Mouse (Mus musculus): Measurements from ENCODE around the gene Myh3. TPM values are rescaled to one million over a fixed set of nuclear protein-coding genes. Genes with fewer than 3 reads are reported as not detected.

The Myh3 gene
- polyA plus RNA-seq, 1 experiment from 2014 or later, result 0.45 TPM

DNA sequence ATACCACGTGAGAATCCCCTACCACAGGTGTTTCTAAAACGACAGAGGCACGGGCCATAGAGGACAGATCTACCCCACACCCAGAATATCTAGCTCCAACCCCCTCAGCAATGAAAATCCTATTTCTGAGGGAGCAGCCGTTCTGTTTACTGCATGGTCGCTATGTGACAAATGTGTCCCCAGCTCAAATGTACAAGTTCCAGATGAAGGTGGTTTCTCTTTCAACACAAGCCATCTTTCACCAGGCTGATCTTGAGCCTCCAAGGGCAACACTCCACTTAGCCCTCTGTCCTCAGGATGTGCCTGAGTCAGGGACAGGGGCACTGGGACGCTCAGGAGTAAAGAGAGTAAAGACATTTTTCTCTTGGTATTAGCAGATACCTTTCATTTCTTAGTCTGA, 62.9 kb downstream of the Myh3 start:
- no peak overlapping the region for H3K9ac ChIP-seq (ENCODE audit: low read depth, low read length)
- H3K27me3 ChIP-seq (ENCODE audit: control insufficient read depth, insufficient read depth, low read length), result no peaks in the 10 kb centered on the region
- ATAC-seq (ENCODE audit: low FRiP score, low TSS enrichment), result no peak
- H3K4me1 ChIP-seq (ENCODE audit: control insufficient read depth, insufficient read depth, low read length), result no peaks in the 10 kb centered on the region
- H3K4me2 ChIP-seq (replicated peaks; ENCODE audit: low read depth, low read length), result no peak overlapping the region
- 71% methylated on average over 6 of the region's 6 CpGs for WGBS
- H3K4me3 ChIP-seq (ENCODE audit: low read length), result no peak overlapping the region
- H3K9me3 ChIP-seq (ENCODE audit: control insufficient read depth, low read length), result no peaks in the 10 kb centered on the region
- H3K36me3 ChIP-seq (ENCODE audit: control insufficient read depth, insufficient read depth, low read length), result no peaks in the 10 kb centered on the region
- no peak overlapping the region for H3K27ac ChIP-seq (ENCODE audit: low read depth, low read length)

DNA sequence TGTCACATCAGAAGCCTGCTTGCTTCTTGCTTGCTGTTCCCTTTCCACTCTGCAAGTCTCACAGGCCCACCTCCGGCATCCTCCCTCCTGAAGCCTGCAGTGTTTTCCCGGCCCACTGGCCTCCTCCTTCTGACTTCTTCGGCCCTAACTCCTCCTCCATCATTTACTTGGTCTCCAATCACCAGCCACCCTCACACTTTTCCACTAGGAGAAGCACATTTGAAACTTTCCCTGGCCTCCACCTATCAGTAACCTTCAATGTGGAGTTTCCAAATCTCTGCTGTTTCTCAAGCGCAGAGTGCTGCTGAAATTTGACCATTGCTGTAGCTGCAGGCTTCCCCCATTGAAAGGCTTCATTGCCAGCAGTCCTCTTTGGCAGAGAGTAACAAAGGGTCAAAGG, 63.9 kb downstream of the Myh3 start:
- Histone ChIP-seq H3K9me3 (ENCODE audit: control insufficient read depth, low read length) (no peaks in the 10 kb centered on the region), H3K27ac (ENCODE audit: low read depth, low read length) (no peak overlapping the region), H3K36me3 (ENCODE audit: control insufficient read depth, insufficient read depth, low read length) (no peaks in the 10 kb centered on the region), H3K9ac (ENCODE audit: low read depth, low read length) (no peak overlapping the region), H3K4me2 (replicated peaks; ENCODE audit: low read depth, low read length) (no peak overlapping the region), H3K4me1 (ENCODE audit: control insufficient read depth, insufficient read depth, low read length) (no peaks in the 10 kb centered on the region), H3K4me3 (ENCODE audit: low read length) (no peak overlapping the region), H3K27me3 (ENCODE audit: control insufficient read depth, insufficient read depth, low read length) (no peaks in the 10 kb centered on the region)
- WGBS, result 63% methylated on average over 4 of the region's 4 CpGs
- ATAC-seq (ENCODE audit: low FRiP score, low TSS enrichment), result no peak

DNA sequence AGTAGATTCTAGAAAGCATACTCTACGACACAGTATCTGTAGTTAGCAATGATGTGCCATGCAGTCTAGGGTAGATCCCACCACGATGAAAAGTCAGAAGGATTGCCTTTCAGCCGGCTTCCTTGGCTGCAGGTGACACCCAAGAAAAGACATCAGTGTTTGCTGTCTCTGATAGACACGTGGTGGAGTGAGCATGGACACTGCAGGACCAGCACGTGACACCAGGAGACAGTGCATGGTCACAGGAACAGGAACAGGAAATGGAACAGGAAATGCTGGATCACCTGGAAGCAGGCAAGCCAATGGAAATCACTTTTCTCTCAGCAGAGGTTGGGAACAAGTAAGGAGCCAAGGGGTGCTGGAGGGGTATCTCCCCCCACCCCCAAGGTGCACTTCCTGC, 65.0 kb downstream of the Myh3 start:
- WGBS, result 77% methylated on average over 5 of the region's 5 CpGs
- H3K4me2 ChIP-seq (replicated peaks; ENCODE audit: low read depth, low read length), result no peak overlapping the region
- no peaks in the 10 kb centered on the region for H3K9me3 ChIP-seq (ENCODE audit: control insufficient read depth, low read length)
- no peak overlapping the region for H3K4me3 ChIP-seq (ENCODE audit: low read length)
- H3K9ac ChIP-seq (ENCODE audit: low read depth, low read length), result no peak overlapping the region
- no peaks in the 10 kb centered on the region for H3K27me3 ChIP-seq (ENCODE audit: control insufficient read depth, insufficient read depth, low read length)
- H3K4me1 ChIP-seq (ENCODE audit: control insufficient read depth, insufficient read depth, low read length), result no peaks in the 10 kb centered on the region
- ATAC-seq (ENCODE audit: low FRiP score, low TSS enrichment), result no peak
- no peaks in the 10 kb centered on the region for H3K36me3 ChIP-seq (ENCODE audit: control insufficient read depth, insufficient read depth, low read length)
- no peak overlapping the region for H3K27ac ChIP-seq (ENCODE audit: low read depth, low read length)

DNA sequence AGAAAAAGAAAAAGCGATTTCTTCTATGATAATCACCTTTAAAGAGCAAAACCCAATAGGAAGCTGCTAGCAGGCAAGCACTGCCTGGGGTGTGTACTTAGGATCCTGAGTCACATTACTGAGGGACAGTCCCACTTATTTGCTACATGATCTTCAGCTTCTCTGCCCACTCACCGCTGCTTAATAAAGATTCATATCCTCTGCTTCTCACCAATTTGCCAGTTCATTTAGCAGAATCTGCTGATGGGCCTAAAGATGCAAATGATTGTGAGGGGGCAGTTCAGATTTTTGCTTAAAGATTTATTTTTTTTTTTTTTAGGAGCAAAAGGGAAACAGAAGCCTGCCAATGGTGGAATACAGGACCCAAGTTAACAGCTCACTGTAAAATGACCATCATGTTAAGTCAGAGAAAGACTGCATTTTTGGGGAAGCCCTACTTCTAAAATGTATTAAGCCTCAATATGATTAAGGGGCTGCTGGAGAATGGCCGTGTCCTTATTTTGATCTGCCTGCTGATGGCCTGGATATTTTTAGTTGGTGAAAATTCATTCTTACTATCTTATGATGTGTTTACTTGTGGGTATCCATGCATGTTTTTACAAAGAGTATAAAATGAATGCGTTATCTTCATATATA, 65.9 kb downstream of the Myh3 start:
- Histone ChIP-seq H3K9ac (ENCODE audit: low read depth, low read length) (no peak overlapping the region), H3K4me1 (ENCODE audit: control insufficient read depth, insufficient read depth, low read length) (no peaks in the 10 kb centered on the region), H3K36me3 (ENCODE audit: control insufficient read depth, insufficient read depth, low read length) (no peaks in the 10 kb centered on the region), H3K27ac (ENCODE audit: low read depth, low read length) (no peak overlapping the region), H3K4me2 (replicated peaks; ENCODE audit: low read depth, low read length) (no peak overlapping the region), H3K4me3 (ENCODE audit: low read length) (no peak overlapping the region), H3K9me3 (ENCODE audit: control insufficient read depth, low read length) (no peaks in the 10 kb centered on the region), H3K27me3 (ENCODE audit: control insufficient read depth, insufficient read depth, low read length) (no peaks in the 10 kb centered on the region)
- no peak for ATAC-seq (ENCODE audit: low FRiP score, low TSS enrichment)
- WGBS, result 92% methylated on average over 4 of the region's 4 CpGs

DNA sequence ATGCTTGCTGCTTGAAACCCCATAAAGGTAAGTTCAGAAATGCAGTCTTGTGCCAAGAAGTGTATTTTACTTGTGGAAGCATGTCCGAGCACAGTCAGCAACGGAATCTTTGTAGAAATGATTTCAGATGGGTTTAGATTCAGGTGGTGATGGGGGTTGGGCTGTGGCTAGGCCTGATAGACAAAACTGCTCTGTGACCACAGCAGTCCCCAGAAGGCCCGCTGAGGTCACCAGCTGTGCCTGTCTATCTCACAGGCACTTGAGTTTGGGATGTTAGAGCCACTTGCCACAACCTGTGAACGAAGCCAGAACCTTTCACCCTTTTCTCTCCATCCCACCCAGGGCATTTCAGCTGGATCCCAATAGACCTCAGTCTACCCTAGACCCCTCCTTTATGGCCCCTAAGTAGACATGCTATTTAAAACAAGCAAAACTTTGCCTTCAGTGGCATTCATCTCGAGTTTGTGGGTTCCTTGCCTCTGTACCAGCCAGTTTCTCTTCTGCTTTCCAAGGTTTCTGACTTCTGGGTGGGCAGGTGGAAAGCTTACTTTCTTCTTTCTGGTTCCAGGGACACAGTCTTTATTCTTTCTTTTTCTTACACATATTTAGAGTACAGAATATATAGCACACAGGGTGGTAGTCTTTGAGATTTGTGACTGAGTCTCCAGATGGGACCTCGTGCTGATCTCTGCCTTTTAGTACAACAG, 66.6 kb downstream of the Myh3 start:
- Histone ChIP-seq H3K4me3 (ENCODE audit: low read length) (no peak overlapping the region), H3K4me2 (replicated peaks; ENCODE audit: low read depth, low read length) (no peak overlapping the region), H3K4me1 (ENCODE audit: control insufficient read depth, insufficient read depth, low read length) (no peaks in the 10 kb centered on the region), H3K9me3 (ENCODE audit: control insufficient read depth, low read length) (no peaks in the 10 kb centered on the region), H3K9ac (ENCODE audit: low read depth, low read length) (no peak overlapping the region), H3K27me3 (ENCODE audit: control insufficient read depth, insufficient read depth, low read length) (no peaks in the 10 kb centered on the region), H3K36me3 (ENCODE audit: control insufficient read depth, insufficient read depth, low read length) (no peaks in the 10 kb centered on the region), H3K27ac (ENCODE audit: low read depth, low read length) (no peak overlapping the region)
- no peak for ATAC-seq (ENCODE audit: low FRiP score, low TSS enrichment)
- 73% methylated on average over 6 of the region's 6 CpGs for WGBS

DNA sequence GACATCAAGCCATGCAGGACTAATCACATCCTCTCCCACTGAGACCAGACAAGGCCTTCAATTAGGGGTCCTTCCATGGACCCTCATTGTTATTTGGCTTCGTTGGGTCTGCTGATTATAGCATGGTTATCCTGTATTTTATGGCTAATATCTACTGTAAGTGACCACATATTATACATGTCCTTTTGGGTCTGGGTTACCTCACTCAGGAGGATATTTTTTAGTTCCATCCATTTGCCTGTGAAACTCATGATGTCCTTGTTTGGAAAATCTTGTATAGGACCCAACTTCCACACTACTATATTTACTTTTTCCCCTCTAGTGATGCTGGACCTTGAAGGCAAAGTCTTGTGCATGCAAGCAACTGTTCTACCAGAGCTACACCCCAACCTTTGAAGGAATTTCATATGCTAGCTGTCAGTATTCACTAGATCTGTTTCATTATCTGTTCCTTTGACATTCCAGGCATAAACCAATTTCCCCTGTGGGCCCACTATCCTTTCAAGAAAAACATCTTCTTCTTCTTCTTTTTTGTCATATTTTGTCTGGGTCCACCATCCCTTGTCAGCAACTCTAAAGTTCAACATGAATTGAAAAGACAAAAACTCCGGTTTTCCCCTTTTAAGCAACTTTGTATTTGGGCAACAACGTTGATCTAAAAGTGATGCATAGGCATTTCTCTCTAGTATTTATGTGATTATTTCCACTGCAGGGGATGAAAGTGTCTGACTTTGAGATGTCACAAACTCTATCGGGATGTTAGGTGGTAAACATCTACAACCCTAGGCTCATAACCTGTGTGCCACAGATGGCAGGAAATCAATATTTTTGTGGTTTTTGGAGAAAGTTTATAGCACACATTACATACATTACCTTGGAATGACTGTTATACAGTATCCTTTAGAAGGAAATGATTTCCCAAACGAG, 67.6 kb downstream of the Myh3 start:
- Histone ChIP-seq H3K4me1 (ENCODE audit: control insufficient read depth, insufficient read depth, low read length) (no peaks in the 10 kb centered on the region), H3K27ac (ENCODE audit: low read depth, low read length) (no peak overlapping the region), H3K27me3 (ENCODE audit: control insufficient read depth, insufficient read depth, low read length) (no peaks in the 10 kb centered on the region), H3K36me3 (ENCODE audit: control insufficient read depth, insufficient read depth, low read length) (no peaks in the 10 kb centered on the region), H3K4me2 (replicated peaks; ENCODE audit: low read depth, low read length) (no peak overlapping the region), H3K4me3 (ENCODE audit: low read length) (no peak overlapping the region), H3K9ac (ENCODE audit: low read depth, low read length) (no peak overlapping the region), H3K9me3 (ENCODE audit: control insufficient read depth, low read length) (no peaks in the 10 kb centered on the region)
- no peak for ATAC-seq (ENCODE audit: low FRiP score, low TSS enrichment)
- WGBS, result 91% methylated on average over 5 of the region's 5 CpGs

DNA sequence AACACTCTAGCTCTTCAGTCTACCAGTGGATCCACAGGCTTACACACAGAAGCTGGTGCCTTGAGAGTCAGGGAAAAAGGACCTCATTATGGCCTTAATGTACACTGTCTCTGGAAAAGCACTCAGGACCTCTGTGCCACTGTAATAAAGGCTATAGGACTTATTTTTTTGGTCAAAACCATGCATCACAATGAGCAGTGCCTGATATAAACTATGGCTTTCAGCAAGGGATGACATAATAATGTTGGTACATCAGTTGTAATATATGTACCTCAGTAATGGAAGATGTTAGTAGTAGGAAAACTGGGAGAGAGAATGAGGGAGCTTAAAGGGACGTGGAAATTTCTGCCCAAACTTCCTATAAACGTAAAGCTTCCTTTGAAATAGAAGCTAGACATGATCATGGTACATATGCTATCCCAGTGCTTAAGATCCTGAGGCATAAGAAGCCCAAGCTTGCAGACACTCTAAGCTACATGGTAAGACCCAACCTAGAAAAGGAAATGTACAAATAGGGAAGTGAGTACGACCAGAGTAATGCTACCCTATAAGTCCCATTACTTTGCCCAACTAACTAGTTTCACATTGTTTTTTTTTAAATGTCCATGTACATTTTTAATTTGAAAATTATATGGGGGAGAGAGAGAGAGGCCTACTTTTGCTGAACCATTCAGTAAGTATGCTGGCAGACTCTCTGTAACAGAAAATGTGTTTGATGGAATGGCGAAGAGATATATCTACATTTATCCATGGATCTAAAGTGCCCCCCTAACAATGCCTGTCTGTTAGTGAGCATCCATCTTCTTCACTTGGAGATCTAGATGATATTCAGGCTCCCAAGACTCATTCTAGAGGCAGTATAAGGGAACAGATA, 68.5 kb downstream of the Myh3 start:
- no peak for ATAC-seq (ENCODE audit: low FRiP score, low TSS enrichment)
- Histone ChIP-seq H3K4me3 (ENCODE audit: low read length) (no peak overlapping the region), H3K4me2 (replicated peaks; ENCODE audit: low read depth, low read length) (no peak overlapping the region), H3K9me3 (ENCODE audit: control insufficient read depth, low read length) (no peaks in the 10 kb centered on the region), H3K36me3 (ENCODE audit: control insufficient read depth, insufficient read depth, low read length) (no peaks in the 10 kb centered on the region), H3K9ac (ENCODE audit: low read depth, low read length) (no peak overlapping the region), H3K4me1 (ENCODE audit: control insufficient read depth, insufficient read depth, low read length) (no peaks in the 10 kb centered on the region), H3K27me3 (ENCODE audit: control insufficient read depth, insufficient read depth, low read length) (no peaks in the 10 kb centered on the region), H3K27ac (ENCODE audit: low read depth, low read length) (no peak overlapping the region)
- 89% methylated on average over 4 of the region's 4 CpGs for WGBS

DNA sequence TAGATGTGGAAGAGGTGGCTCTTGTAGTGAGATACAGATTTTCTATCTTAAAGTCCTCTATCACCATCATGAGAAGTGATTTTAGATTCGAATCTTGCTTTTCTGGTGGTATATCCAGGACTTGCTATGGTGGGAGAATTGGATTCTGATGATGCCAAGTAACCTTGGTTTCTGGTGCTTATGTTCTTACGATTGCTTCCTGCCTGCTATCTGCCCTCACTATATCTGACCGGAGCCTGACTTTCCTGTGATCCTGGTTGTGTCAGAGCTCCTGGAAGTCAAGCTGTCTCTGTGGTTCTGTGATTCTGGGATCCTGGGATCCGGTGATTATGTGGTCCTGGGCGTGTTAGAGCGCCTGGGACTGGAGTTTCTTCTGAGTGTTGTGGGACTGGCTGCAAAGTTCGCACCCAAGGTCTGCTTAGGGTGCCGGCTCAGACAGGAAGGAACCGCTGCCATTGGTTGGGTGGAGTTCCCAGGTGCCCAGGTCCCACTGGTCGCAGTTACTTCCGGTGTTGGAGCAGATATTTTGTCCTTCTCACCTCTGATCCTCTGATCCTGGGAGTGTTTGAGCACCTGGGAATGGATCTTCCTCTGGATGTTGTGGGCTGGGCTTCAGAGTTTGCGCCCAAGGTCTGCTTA, 69.3 kb downstream of the Myh3 start:
- Histone ChIP-seq H3K9me3 (ENCODE audit: control insufficient read depth, low read length) (no peaks in the 10 kb centered on the region), H3K4me2 (replicated peaks; ENCODE audit: low read depth, low read length) (no peak overlapping the region), H3K9ac (ENCODE audit: low read depth, low read length) (no peak overlapping the region), H3K27ac (ENCODE audit: low read depth, low read length) (no peak overlapping the region), H3K27me3 (ENCODE audit: control insufficient read depth, insufficient read depth, low read length) (no peaks in the 10 kb centered on the region), H3K4me3 (ENCODE audit: low read length) (no peak overlapping the region), H3K36me3 (ENCODE audit: control insufficient read depth, insufficient read depth, low read length) (no peaks in the 10 kb centered on the region), H3K4me1 (ENCODE audit: control insufficient read depth, insufficient read depth, low read length) (no peaks in the 10 kb centered on the region)
- 91% methylated on average over 12 of the region's 12 CpGs for WGBS
- ATAC-seq (ENCODE audit: low FRiP score, low TSS enrichment), result no peak

Measured in kidney, embryonic 14.5 days (tissue).